In the genomic region with DNA sequence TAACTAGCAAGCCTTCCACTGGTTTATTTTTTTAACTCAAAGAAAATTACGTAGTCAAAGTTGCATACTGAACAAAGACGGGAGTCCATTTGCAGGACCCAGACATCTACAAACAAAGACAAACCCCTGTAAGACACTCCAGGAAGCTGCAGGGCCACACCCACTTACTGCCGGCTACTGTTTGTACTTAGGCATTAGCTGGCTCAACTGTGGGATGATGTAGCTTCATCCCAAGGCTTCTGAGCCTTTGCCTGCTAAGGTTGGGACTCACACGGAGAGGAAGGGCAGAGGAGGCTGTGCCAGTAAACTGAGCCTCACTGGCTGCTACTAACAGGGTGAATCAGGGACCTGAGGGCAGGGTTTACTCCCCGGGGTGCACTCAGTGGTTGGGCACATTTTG, we compare ENCODE assay signal across 8 mouse cellular contexts.
A peak's percentile ranks its signal among the peaks of the same experiment; 100 is the strongest.
DNase-seq lines count a peak whose midpoint lies in the region; ATAC-seq and TF ChIP-seq lines count a peak whose summit lies in the region.

No protein-coding gene starts in this region.

- H3K9me3 ChIP-seq in E14TG2a.4 (ENCODE audit: low read length): no peaks in the 10 kb centered on the region
- H3K9me3 ChIP-seq in heart, embryonic 13.5 days: no peaks in the 10 kb centered on the region
- H3K9me3 ChIP-seq in midbrain, embryonic 16.5 days (replicated peaks; ENCODE audit: control insufficient read depth, low read length, poor library complexity, severe bottlenecking): no peaks in the 10 kb centered on the region

- ATAC-seq in heart, embryonic 13.5 days (ENCODE audit: extremely low read depth, insufficient number of reproducible peaks, low FRiP score, low TSS enrichment): no peak; the same call in 1 of the 2 replicates
- no peak for ATAC-seq in midbrain, embryonic 16.5 days
- no peak for ATAC-seq in monocyte, adult 5-6 weeks (replicated peaks; ENCODE audit: insufficient number of reproducible peaks, low FRiP score, low TSS enrichment, poor library complexity, severe bottlenecking)

- H3K36me3 ChIP-seq in E14TG2a.4 (ENCODE audit: insufficient read depth, low read length): no peaks in the 10 kb centered on the region
- peaks cover 3% of the 10 kb centered on the region; the same call in 1 of the 2 replicates for H3K36me3 ChIP-seq in heart, embryonic 13.5 days
- no peaks in the 10 kb centered on the region for H3K36me3 ChIP-seq in midbrain, embryonic 16.5 days (ENCODE audit: control insufficient read depth, insufficient read depth, low read length)

- peak overlapping the region; percentile 85 for H3K27ac ChIP-seq in heart, embryonic 13.5 days (replicated peaks)
- peak overlapping the region; percentile 41; the same call in 1 of the 2 replicates for H3K27ac ChIP-seq in midbrain, embryonic 16.5 days (ENCODE audit: low read length)

- peak overlapping the region; percentile 60; the same call in 1 of the 2 replicates for H3K9ac ChIP-seq in heart, embryonic 13.5 days
- H3K9ac ChIP-seq in midbrain, embryonic 16.5 days (ENCODE audit: low read depth, low read length): peak overlapping the region; percentile 21; the same call in 1 of the 2 replicates

- H3K4me3 ChIP-seq in E14TG2a.4 (replicated peaks; ENCODE audit: low read length): peak overlapping the region; percentile 17
- H3K4me3 ChIP-seq in heart, embryonic 13.5 days: no peak overlapping the region
- H3K4me3 ChIP-seq in midbrain, embryonic 16.5 days (ENCODE audit: low read depth, low read length): no peak overlapping the region

- no peaks in the 10 kb centered on the region for H3K27me3 ChIP-seq in E14TG2a.4 (ENCODE audit: insufficient read depth, low read length)
- no peaks in the 10 kb centered on the region for H3K27me3 ChIP-seq in heart, embryonic 13.5 days (replicated peaks)
- no peaks in the 10 kb centered on the region for H3K27me3 ChIP-seq in midbrain, embryonic 16.5 days (ENCODE audit: control insufficient read depth, insufficient read depth, low read depth, low read length)

- TF ChIP-seq CTCF in E14TG2a.4 (conservative IDR thresholded peaks at IDR 0.05; ENCODE audit: low read length): no peak

- 25% methylated on average over 5 of the region's 5 CpGs for WGBS in heart, embryonic 13.5 days
- WGBS in midbrain, embryonic 16.5 days: 9% methylated on average over 5 of the region's 5 CpGs

- peaks cover 94% of the 10 kb centered on the region for H3K4me1 ChIP-seq in E14TG2a.4 (replicated peaks; ENCODE audit: low read depth, low read length)
- peaks cover 90% of the 10 kb centered on the region for H3K4me1 ChIP-seq in heart, embryonic 13.5 days
- H3K4me1 ChIP-seq in midbrain, embryonic 16.5 days (ENCODE audit: control insufficient read depth, insufficient read depth, low read length): peaks cover 12% of the 10 kb centered on the region

- DNase-seq in ZHBTc4 (ENCODE audit: low read depth, low spot score): peak; percentile 87
- peak; percentile 55 for DNase-seq in kidney, postnatal 14 days
- DNase-seq in spleen, postnatal 36 days (ENCODE audit: low spot score in 2 of 2): no peak
- DNase-seq in left cerebral cortex, adult 11 months (ENCODE audit: low spot score): no peak

- peak overlapping the region; percentile 35 for H3K4me2 ChIP-seq in heart, embryonic 13.5 days
- no peak overlapping the region for H3K4me2 ChIP-seq in midbrain, embryonic 16.5 days (ENCODE audit: low read length)

Comparison
In these comparisons a context has a peak if more than half of its experiments do, and no peak if none do; other contexts are left out.
1. DNase-seq: peak in ZHBTc4 (single experiment) and kidney, postnatal 14 days (single experiment); none in spleen, postnatal 36 days (0 of 2) and left cerebral cortex, adult 11 months (single experiment).